Mouse (Mus musculus) limb, embryonic 14.5 days (tissue): ENCODE measurements around the gene Nfya. TPM values are rescaled to one million over a fixed set of nuclear protein-coding genes. Genes with fewer than 3 reads are reported as not detected.

Experiments used
- ATAC-seq: fragments of 200-750 bp; cut with Nextera tagmentation; 2 replicates; pipeline ENCODE4 v1.8.0; 2017; ENCODE audit warnings: low read depth, moderate number of reproducible peaks, moderate TSS enrichment; ENCODE audit not compliant: low FRiP score
- DNase-seq: peaks from one replicate; pipeline ENCODE4 v3.0.0-alpha.2; 2015; ENCODE audit warnings: low spot score
- H3K27ac ChIP-seq: fragments of 300-500 bp; sonication (generic); replicated peaks from 2 replicates; pipeline ENCODE4 v1.5.1; 2014; ENCODE audit warnings: low read depth, mild to moderate bottlenecking, low read length, moderate library complexity, mixed read lengths
- H3K27me3 ChIP-seq: fragments of 300-500 bp; sonication (generic); 2 replicates; pipeline ENCODE4 v1.6.1; 2014; ENCODE audit warnings: low read length, mixed read lengths; ENCODE audit not compliant: control insufficient read depth, insufficient read depth
- H3K36me3 ChIP-seq: fragments of 300-500 bp; sonication (generic); 2 replicates; pipeline ENCODE4 v1.6.1; 2014; ENCODE audit warnings: mild to moderate bottlenecking, low read length, moderate library complexity, mixed read lengths; ENCODE audit not compliant: control insufficient read depth, insufficient read depth
- H3K4me1 ChIP-seq: fragments of 300-500 bp; sonication (generic); 2 replicates; pipeline ENCODE4 v1.6.1; 2014; ENCODE audit warnings: antibody characterized with exemption, low read length, mixed read lengths; ENCODE audit not compliant: control insufficient read depth, insufficient read depth
- H3K4me2 ChIP-seq: fragments of 300-500 bp; sonication (generic); replicated peaks from 2 replicates; pipeline ENCODE4 v1.6.1; 2014; ENCODE audit warnings: low read depth, mild to moderate bottlenecking, low read length, moderate library complexity; ENCODE audit not compliant: severe bottlenecking
- H3K4me3 ChIP-seq: fragments of 300-500 bp; sonication (generic); replicated peaks from 2 replicates; pipeline ENCODE4 v1.5.1; 2014; ENCODE audit warnings: low read length
- H3K9ac ChIP-seq: fragments of 300-500 bp; sonication (generic); 2 replicates; pipeline ENCODE4 v1.6.1; 2014; ENCODE audit warnings: mild to moderate bottlenecking, low read depth, low read length, moderate library complexity; ENCODE audit not compliant: severe bottlenecking
- H3K9me3 ChIP-seq: fragments of 300-500 bp; sonication (generic); 2 replicates; pipeline ENCODE4 v1.6.1; 2016; ENCODE audit warnings: low read length; ENCODE audit not compliant: control insufficient read depth
- POLR2A ChIP-seq: fragments of 200-500 bp; IDR thresholded peaks from 2 replicates; pipeline ENCODE4 v1.8.0; 2012; ENCODE audit warnings: inconsistent platforms, mild to moderate bottlenecking, moderate library complexity, borderline replicate concordance; ENCODE audit not compliant: insufficient read depth, insufficient read length; ENCODE audit errors: extremely low read depth
- whole genome bisulfite sequencing: fragments of 180-500 bp; shearing (Covaris S2); extraction: QIAGEN DNeasy Blood & Tissue Kit; methylation state at CpG from one replicate; pipeline ENCODE4 v1.1.7; 2014; 5-methylcytosine and 5-hydroxymethylcytosine counted together
- polyA plus RNA-seq, 2 experiments: library from polyadenylated mRNA; depleted of rRNA in 1 of 2; stranded (reverse) in 1 of 2; unstranded in 1 of 2; fragments of >200 nt; fragmentation: Nextera tagmentation in 1 of 2; extraction: Ambion mirVana in 1 of 2; gene quantifications; 2 replicates each; pipeline versions ENCODE4 v1.2.1 to v1.2.3; 2012 to 2014

Gene Nfya
- polyA plus RNA-seq, 2 experiments: 19.2 to 95.0 TPM

DNA sequence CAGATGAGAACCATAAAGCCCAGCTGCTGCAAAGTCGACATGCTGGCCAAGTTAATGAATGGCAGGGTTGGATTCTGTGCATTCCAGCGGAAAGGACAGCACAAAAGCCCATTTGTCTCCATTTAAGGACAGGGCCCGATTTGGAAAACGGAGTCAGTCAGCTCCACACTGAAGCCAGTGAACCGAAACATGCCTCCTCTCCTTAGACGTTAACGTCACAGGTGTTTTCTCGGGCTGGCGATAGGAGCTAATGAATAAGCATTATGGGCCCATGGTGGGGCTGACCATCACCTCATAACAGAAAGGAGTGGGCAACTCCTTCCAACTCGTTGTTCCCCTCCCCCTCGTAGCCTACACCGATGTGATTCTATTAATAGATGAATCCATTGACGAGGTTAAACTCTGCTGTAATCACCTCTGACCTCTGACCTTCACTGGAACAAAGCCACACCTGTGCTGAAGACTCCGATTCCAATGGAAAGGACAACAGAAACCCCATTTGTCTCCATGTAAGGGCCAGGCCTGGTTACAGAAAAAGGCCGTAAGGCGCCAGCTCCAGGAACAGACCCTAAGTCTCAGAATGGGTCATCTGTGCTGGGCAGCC is 33.9 kb upstream of the Nfya start:
- Histone ChIP-seq H3K27me3 (no peaks in the 10 kb centered on the region), H3K4me3 (no peak overlapping the region), H3K9ac (no peak overlapping the region), H3K4me2 (no peak overlapping the region), H3K27ac (no peak overlapping the region), H3K36me3 (no peaks in the 10 kb centered on the region), H3K9me3 (no peaks in the 10 kb centered on the region), H3K4me1 (no peaks in the 10 kb centered on the region)
- WGBS: 75% methylated on average over 16 of the region's 16 CpGs
- DNase-seq (no peak), ATAC-seq (no peak)
- no peak for TF ChIP-seq POLR2A

DNA sequence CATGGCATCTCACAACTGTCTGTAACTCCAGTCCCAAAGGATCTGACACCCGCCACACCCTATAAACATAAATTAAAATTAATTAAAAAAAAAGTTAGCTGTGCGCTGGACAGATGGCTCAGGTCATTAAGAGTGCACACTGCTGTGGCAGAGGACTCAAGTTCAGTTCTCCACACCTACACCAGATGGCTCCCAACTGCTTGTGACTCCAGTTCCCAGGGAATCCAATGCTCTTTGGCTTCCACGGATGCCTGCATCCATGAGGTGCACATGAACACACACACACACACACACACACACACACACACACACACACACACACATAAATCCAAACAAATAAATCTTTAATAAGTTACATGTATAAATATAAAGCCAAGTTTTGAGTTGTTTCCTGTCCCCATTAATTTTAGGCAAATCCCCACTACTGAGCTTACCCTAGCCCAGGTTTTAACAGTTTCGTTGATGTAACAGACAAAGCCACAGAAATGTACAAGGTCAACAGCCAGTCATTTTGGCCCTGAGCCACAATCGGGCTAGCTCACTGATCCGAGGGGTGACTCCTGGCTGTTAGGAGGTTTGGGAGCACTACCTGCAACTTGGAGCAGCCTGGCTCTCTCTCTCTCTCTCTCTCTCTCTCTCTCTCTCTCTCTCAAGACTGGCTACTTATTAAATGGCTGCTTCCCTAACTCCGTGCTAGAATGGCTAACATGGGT is 33.2 kb upstream of the Nfya start:
- WGBS: 50% methylated on average over 7 of the region's 7 CpGs
- ATAC-seq: no peak
- DNase-seq: no peak
- no peak overlapping the region for H3K4me2 ChIP-seq
- no peak overlapping the region for H3K27ac ChIP-seq
- no peak for TF ChIP-seq POLR2A
- no peak overlapping the region for H3K9ac ChIP-seq
- H3K27me3 ChIP-seq: no peaks in the 10 kb centered on the region
- H3K36me3 ChIP-seq: no peaks in the 10 kb centered on the region
- H3K4me1 ChIP-seq: no peaks in the 10 kb centered on the region
- H3K9me3 ChIP-seq: no peaks in the 10 kb centered on the region
- no peak overlapping the region for H3K4me3 ChIP-seq

DNA sequence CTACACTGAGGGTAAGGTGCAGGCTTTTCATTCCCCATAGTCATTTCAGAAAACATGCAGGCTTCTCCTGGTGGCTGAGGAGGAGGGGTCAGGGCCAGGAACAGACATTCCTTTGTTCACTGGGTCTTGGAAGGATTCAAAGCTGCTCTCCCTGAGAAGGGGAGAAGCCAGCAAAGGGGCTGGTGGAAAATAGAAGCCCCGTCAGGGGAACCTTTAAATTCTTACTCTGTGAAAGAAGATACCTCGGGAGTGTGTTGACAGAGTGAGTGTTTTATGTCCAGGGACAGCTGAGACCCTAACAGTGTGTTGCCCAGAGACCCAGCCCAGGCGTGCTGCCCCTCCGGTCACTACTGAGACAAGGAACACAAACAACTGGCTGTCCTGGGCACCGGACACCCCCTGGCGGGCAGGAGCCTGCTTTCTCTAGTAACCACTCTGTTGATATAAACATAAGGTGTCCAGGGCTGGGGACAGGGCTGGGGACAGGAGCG is 27.8 kb upstream of the Nfya start:
- ATAC-seq (peak; percentile 83), DNase-seq (peak; percentile 70)
- Histone ChIP-seq H3K4me3 (no peak overlapping the region), H3K27me3 (no peaks in the 10 kb centered on the region), H3K36me3 (no peaks in the 10 kb centered on the region), H3K9me3 (no peaks in the 10 kb centered on the region), H3K4me1 (peaks cover 11% of the 10 kb centered on the region), H3K9ac (no peak overlapping the region), H3K27ac (peak overlapping the region; percentile 81), H3K4me2 (no peak overlapping the region)
- TF ChIP-seq POLR2A: no peak
- 26% methylated on average over 7 of the region's 7 CpGs for WGBS

DNA sequence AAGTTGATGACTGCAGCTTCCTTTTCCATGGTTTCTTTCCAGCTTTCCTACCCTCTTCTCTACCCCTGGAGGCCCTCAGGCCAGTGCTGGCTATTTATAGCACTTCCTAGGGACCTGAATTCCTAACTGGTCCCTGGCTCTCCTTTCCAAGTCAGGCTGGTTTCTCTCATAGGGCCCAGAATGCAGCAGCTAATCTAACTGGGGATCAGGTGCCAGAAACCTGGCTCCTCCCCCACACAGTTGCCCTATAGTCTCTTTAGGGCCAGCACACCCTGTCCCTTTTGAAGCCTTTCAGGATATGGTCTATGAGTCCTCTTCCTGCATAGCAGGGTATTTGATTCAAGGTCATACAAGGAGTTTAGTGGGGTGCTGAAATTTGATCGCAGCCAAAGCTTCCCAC is 26.8 kb upstream of the Nfya start:
- DNase-seq: peak; percentile 32
- no peak for ATAC-seq
- Histone ChIP-seq H3K9ac (no peak overlapping the region), H3K27ac (peak overlapping the region; percentile 81; the same call in 1 of the 2 replicates), H3K9me3 (no peaks in the 10 kb centered on the region), H3K4me1 (peaks cover 11% of the 10 kb centered on the region), H3K4me2 (no peak overlapping the region), H3K36me3 (no peaks in the 10 kb centered on the region), H3K4me3 (no peak overlapping the region), H3K27me3 (no peaks in the 10 kb centered on the region)
- no peak for TF ChIP-seq POLR2A
- 65% methylated on average over 1 of the region's 1 CpGs for WGBS

DNA sequence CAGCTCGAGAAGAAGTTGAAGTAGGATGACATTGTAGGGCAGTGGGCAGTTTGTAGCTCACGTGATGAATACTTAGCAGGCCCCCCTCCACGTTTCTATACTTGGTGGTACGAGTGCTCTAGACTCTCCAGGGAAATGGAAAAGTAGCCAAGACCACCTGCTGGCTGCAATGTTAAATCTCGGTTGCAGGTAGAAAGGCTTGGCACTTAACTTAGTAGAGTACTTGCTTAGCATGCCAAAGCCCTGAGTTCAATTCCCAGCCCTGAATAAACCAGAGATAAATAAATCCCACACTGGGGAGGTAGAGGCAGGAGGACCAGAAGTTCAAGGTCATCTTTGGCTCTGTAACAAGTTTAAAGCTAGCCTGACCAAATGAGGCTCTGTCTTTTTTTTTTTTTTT is 24.8 kb upstream of the Nfya start:
- Histone ChIP-seq H3K27ac (no peak overlapping the region), H3K4me3 (no peak overlapping the region), H3K27me3 (no peaks in the 10 kb centered on the region), H3K4me1 (peaks cover 17% of the 10 kb centered on the region), H3K9me3 (no peaks in the 10 kb centered on the region), H3K36me3 (no peaks in the 10 kb centered on the region), H3K4me2 (no peak overlapping the region), H3K9ac (no peak overlapping the region)
- no peak for TF ChIP-seq POLR2A
- ATAC-seq (no peak), DNase-seq (no peak)
- WGBS: 78% methylated on average over 5 of the region's 5 CpGs
